Mouse (Mus musculus) neural tube, embryonic 13.5 days (tissue): ENCODE results near the gene Ndufa8. TPM values are rescaled to one million over a fixed set of nuclear protein-coding genes. Genes with fewer than 3 reads are reported as not detected.

Experiments
- ATAC-seq: fragments of 200-750 bp; cut with Nextera tagmentation; 2 replicates; pipeline ENCODE4 v1.8.0; 2017; ENCODE audit warnings: low read depth, mild to moderate bottlenecking, moderate TSS enrichment, moderate library complexity
- H3K27ac ChIP-seq: fragments of 300-500 bp; sonication (generic); replicated peaks from 2 replicates; pipeline ENCODE4 v1.5.1; 2015; ENCODE audit warnings: moderate library complexity, mild to moderate bottlenecking, inconsistent platforms
- H3K27me3 ChIP-seq: fragments of 300-500 bp; sonication (generic); 2 replicates; pipeline ENCODE4 v1.6.1; 2015; ENCODE audit warnings: mild to moderate bottlenecking, inconsistent platforms
- H3K36me3 ChIP-seq: fragments of 300-500 bp; sonication (generic); 2 replicates; pipeline ENCODE4 v1.6.1; 2015; ENCODE audit warnings: mild to moderate bottlenecking, inconsistent platforms
- H3K4me1 ChIP-seq: fragments of 300-500 bp; sonication (generic); replicated peaks from 2 replicates; pipeline ENCODE4 v1.6.1; 2015; ENCODE audit warnings: inconsistent platforms
- H3K4me2 ChIP-seq: fragments of 300-500 bp; sonication (generic); 2 replicates; pipeline ENCODE4 v1.6.1; 2015; ENCODE audit warnings: inconsistent platforms, mild to moderate bottlenecking, moderate library complexity
- H3K4me3 ChIP-seq: fragments of 300-500 bp; sonication (generic); 2 replicates; pipeline ENCODE4 v1.5.1; 2015; ENCODE audit warnings: mild to moderate bottlenecking, inconsistent platforms
- H3K9ac ChIP-seq: fragments of 300-500 bp; sonication (generic); 2 replicates; pipeline ENCODE4 v1.6.1; 2015; ENCODE audit warnings: moderate library complexity, mild to moderate bottlenecking, inconsistent platforms
- H3K9me3 ChIP-seq: fragments of 300-500 bp; sonication (generic); 2 replicates; pipeline ENCODE4 v1.6.1; 2016; ENCODE audit warnings: inconsistent platforms
- WGBS: fragments of 180-500 bp; shearing (Covaris S2); methylation state at CpG from one replicate; pipeline ENCODE4 v1.1.7; 2015; 5-methylcytosine and 5-hydroxymethylcytosine counted together
- polyA plus RNA-seq: library from polyadenylated mRNA; unstranded; fragments of >200 nt; fragmentation: Nextera tagmentation; extraction: Ambion mirVana; gene quantifications from 2 replicates; pipeline ENCODE4 v1.2.1, GENCODE M21; 2015

Ndufa8 gene
- polyA plus RNA-seq, 1 experiment from 2014 or later, result 287 TPM

- Histone ChIP-seq H3K4me2 (no peak overlapping the region), H3K27ac (no peak overlapping the region), H3K27me3 (no peaks in the 10 kb centered on the region), H3K9me3 (no peaks in the 10 kb centered on the region), H3K9ac (no peak overlapping the region), H3K4me3 (no peak overlapping the region), H3K36me3 (no peaks in the 10 kb centered on the region), H3K4me1 (no peaks in the 10 kb centered on the region)
- ATAC-seq, result no peak
- WGBS, result 62% methylated on average over 1 of the region's 1 CpGs
These were observed 48.8 kb downstream of the Ndufa8 start for GRCm38 (mm10) chr2:36000390-36000789.

- Histone ChIP-seq H3K9ac (no peak overlapping the region), H3K4me1 (no peaks in the 10 kb centered on the region), H3K4me3 (no peak overlapping the region), H3K27ac (no peak overlapping the region), H3K36me3 (no peaks in the 10 kb centered on the region), H3K27me3 (no peaks in the 10 kb centered on the region), H3K4me2 (no peak overlapping the region), H3K9me3 (no peaks in the 10 kb centered on the region)
- ATAC-seq, result no peak
These were observed 50.0 kb downstream of the Ndufa8 start for GRCm38 (mm10) chr2:35999212-35999611.

GRCm38 (mm10) chr2:35998416-35998815 is 50.8 kb downstream of the Ndufa8 start:
- Histone ChIP-seq H3K9ac (no peak overlapping the region), H3K4me1 (no peaks in the 10 kb centered on the region), H3K4me3 (no peak overlapping the region), H3K27ac (no peak overlapping the region), H3K4me2 (no peak overlapping the region), H3K27me3 (no peaks in the 10 kb centered on the region), H3K36me3 (no peaks in the 10 kb centered on the region), H3K9me3 (no peaks in the 10 kb centered on the region)
- WGBS, result 88% methylated on average over 5 of the region's 5 CpGs
- no peak for ATAC-seq

- H3K4me3 ChIP-seq, result no peak overlapping the region
- H3K9ac ChIP-seq, result no peak overlapping the region
- no peaks in the 10 kb centered on the region for H3K9me3 ChIP-seq
- no peaks in the 10 kb centered on the region for H3K4me1 ChIP-seq
- H3K4me2 ChIP-seq, result no peak overlapping the region
- no peaks in the 10 kb centered on the region for H3K36me3 ChIP-seq
- no peaks in the 10 kb centered on the region for H3K27me3 ChIP-seq
- H3K27ac ChIP-seq, result no peak overlapping the region
- no peak for ATAC-seq
- whole genome bisulfite sequencing, result 71% methylated on average over 2 of the region's 2 CpGs
These were observed 52.5 kb downstream of the Ndufa8 start for GRCm38 (mm10) chr2:35996753-35997152.

GRCm38 (mm10) chr2:35994303-35994702 is 54.9 kb downstream of the Ndufa8 start:
- 90% methylated on average over 6 of the region's 6 CpGs for WGBS
- Histone ChIP-seq H3K4me1 (no peaks in the 10 kb centered on the region), H3K9ac (no peak overlapping the region), H3K9me3 (no peaks in the 10 kb centered on the region), H3K4me3 (no peak overlapping the region), H3K27ac (no peak overlapping the region), H3K4me2 (no peak overlapping the region), H3K27me3 (no peaks in the 10 kb centered on the region; the same call in 1 of the 2 replicates), H3K36me3 (no peaks in the 10 kb centered on the region)
- ATAC-seq, result no peak

- WGBS, result 78% methylated on average over 2 of the region's 2 CpGs
These were observed 55.7 kb downstream of the Ndufa8 start for GRCm38 (mm10) chr2:35993481-35993880.

GRCm38 (mm10) chr2:35992259-35992658 is 56.9 kb downstream of the Ndufa8 start:
- Histone ChIP-seq H3K9ac (no peak overlapping the region), H3K27me3 (peaks cover 4% of the 10 kb centered on the region; the same call in 1 of the 2 replicates), H3K9me3 (no peaks in the 10 kb centered on the region), H3K27ac (no peak overlapping the region), H3K4me3 (no peak overlapping the region), H3K4me1 (no peaks in the 10 kb centered on the region), H3K4me2 (no peak overlapping the region), H3K36me3 (no peaks in the 10 kb centered on the region)
- WGBS, result 90% methylated on average over 3 of the region's 3 CpGs
- ATAC-seq, result no peak

More at GRCm38 (mm10) chr2:35993481-35993880, 55.7 kb downstream of the Ndufa8 start:
- Histone ChIP-seq H3K4me2 (no peak overlapping the region), H3K4me3 (no peak overlapping the region), H3K27ac (no peak overlapping the region), H3K27me3 (no peaks in the 10 kb centered on the region; the same call in 1 of the 2 replicates), H3K9me3 (no peaks in the 10 kb centered on the region), H3K9ac (no peak overlapping the region), H3K4me1 (no peaks in the 10 kb centered on the region), H3K36me3 (no peaks in the 10 kb centered on the region)
- no peak for ATAC-seq

Other genes with a start within 250 kb of the Ndufa8 start
- gene Ttll11, start 69.5 kb downstream of the Ndufa8 start, polyA plus RNA-seq, result 5.1 and 5.2 TPM in 2 replicates
- 1.2 TPM in 1 of 2 replicates, not detected in the other for gene Morn5, start 52 bp upstream of the Ndufa8 start, polyA plus RNA-seq
- 0.87 and 1.2 TPM in 2 replicates for gene Lhx6, start 56.0 kb upstream of the Ndufa8 start, polyA plus RNA-seq
- 30.7 and 33.7 TPM in 2 replicates for gene Mrrf, start 87.0 kb upstream of the Ndufa8 start, polyA plus RNA-seq
- 140 and 142 TPM in 2 replicates for gene Rbm18, start 87.4 kb upstream of the Ndufa8 start, polyA plus RNA-seq
- gene Ptgs1, start 181.0 kb upstream of the Ndufa8 start, polyA plus RNA-seq, result 5.8 and 6.8 TPM in 2 replicates